Mouse (Mus musculus): ENCODE data around the gene Snrpb. TPM values are rescaled to one million over a fixed set of nuclear protein-coding genes. Genes with fewer than 3 reads are reported as not detected.

Snrpb gene
- polyA plus RNA-seq, 1 experiment = 255 TPM

DNA sequence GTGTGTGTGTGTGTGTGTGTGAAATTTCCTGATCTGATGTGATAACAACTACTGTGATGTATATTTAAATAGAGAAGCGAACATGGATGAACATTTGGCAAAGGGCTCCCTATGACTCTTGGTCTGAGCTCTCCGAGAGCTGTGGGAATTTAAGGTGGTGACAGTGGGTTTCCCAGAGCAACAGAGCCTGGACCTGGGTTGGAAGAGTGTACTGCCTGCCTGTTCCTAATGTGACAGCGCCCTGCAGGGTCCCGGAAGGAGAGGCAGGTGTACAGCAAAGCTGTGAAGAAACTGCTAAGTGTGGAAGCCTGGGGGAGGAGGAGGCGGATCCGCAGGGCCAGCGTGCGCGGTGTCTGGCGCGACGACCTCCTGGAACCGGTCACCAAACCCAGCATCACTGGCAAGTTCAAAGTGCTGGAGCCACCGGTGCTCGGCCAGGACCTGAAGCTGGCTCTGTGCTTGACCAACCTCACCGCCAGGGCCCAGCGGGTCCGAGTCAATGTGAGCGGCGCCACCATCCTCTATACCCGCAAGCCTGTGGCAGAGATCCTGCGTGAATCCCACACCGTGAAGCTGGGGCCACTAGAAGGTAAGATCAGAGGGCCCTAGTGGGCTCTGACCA, 34.4 kb downstream of the Snrpb start:
- Histone ChIP-seq H3K27me3 (ENCODE audit: control insufficient read depth, insufficient read depth, low read length) (no peaks in the 10 kb centered on the region), H3K4me1 (ENCODE audit: control insufficient read depth, insufficient read depth, insufficient read length) (no peaks in the 10 kb centered on the region), H3K27ac (ENCODE audit: insufficient read depth, low read length) (no peak overlapping the region), H3K4me3 (ENCODE audit: extremely low read depth, insufficient read depth, insufficient read length) (no peak overlapping the region), H3K36me3 (ENCODE audit: control insufficient read depth, insufficient read depth, low read length) (no peaks in the 10 kb centered on the region)
- DNase-seq (ENCODE audit: low read depth in 1 of 2, low spot score in 2 of 2) = no peak
- TF ChIP-seq CTCF (IDR thresholded peaks at IDR 0.05; ENCODE audit: extremely low read depth, insufficient read depth, insufficient read length, insufficient replicate concordance) (no peak), POLR2A (IDR thresholded peaks at IDR 0.05; ENCODE audit: low read depth, low read length) (no peak)
- 92% methylated on average over 23 of the region's 23 CpGs for WGBS

DNA sequence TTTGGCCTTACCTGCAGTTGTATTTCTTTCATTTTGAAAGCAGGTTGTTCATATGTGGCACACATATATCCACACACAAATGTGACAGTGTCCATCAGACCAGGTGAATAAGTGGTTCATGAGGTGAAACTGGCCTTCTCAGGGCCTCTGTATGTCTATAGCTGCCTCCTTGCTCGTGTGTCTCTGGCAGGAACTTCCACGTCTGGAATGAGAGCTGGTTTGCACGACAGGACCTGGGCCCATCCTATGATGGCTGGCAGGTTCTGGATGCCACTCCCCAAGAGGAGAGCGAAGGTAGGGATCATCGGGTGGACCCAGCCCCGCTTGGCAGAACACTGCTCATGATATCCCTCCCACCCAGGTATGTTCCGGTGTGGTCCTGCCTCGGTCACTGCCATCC, 36.2 kb downstream of the Snrpb start:
- no peaks in the 10 kb centered on the region for H3K27me3 ChIP-seq (ENCODE audit: control insufficient read depth, insufficient read depth, low read length)
- no peak overlapping the region for H3K4me3 ChIP-seq (ENCODE audit: extremely low read depth, insufficient read depth, insufficient read length)
- H3K4me1 ChIP-seq (ENCODE audit: control insufficient read depth, insufficient read depth, insufficient read length) = no peaks in the 10 kb centered on the region
- WGBS = 90% methylated on average over 8 of the region's 8 CpGs
- no peak for TF ChIP-seq CTCF (IDR thresholded peaks at IDR 0.05; ENCODE audit: extremely low read depth, insufficient read depth, insufficient read length, insufficient replicate concordance)
- no peak for TF ChIP-seq POLR2A (IDR thresholded peaks at IDR 0.05; ENCODE audit: low read depth, low read length)
- H3K36me3 ChIP-seq (ENCODE audit: control insufficient read depth, insufficient read depth, low read length) = no peaks in the 10 kb centered on the region
- no peak overlapping the region for H3K27ac ChIP-seq (ENCODE audit: insufficient read depth, low read length)
- DNase-seq (ENCODE audit: low read depth in 1 of 2, low spot score in 2 of 2) = no peak

DNA sequence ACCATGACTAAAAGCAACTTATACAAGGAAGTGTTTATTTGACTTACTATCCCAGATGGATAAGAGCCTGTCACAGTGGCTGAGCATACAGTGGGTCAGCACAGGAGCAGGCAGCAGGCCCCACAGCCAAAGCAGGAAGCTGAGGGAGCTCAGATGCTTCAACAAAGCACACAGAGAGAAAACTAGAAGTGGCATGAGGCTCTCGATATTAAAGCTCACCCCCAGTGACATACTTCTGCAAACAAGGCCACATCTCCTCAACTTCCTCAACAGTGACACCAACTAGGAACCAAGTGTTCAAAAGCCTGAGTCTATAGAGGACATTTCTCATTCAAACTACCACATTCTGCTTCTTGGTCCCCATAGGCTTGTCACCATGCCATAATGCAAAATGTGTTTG, 49.5 kb downstream of the Snrpb start:
- H3K36me3 ChIP-seq (ENCODE audit: control insufficient read depth, insufficient read depth, low read length) = no peaks in the 10 kb centered on the region
- H3K4me3 ChIP-seq (ENCODE audit: extremely low read depth, insufficient read depth, insufficient read length) = no peak overlapping the region
- no peak for DNase-seq (ENCODE audit: low read depth in 1 of 2, low spot score in 2 of 2)
- no peak overlapping the region for H3K27ac ChIP-seq (ENCODE audit: insufficient read depth, low read length)
- H3K27me3 ChIP-seq (ENCODE audit: control insufficient read depth, insufficient read depth, low read length) = 0 out of 2 replicates have a peak, but pooled peaks cover 1% of the 10 kb centered on the region
- no peaks in the 10 kb centered on the region; the same call in 1 of the 2 replicates for H3K4me1 ChIP-seq (ENCODE audit: control insufficient read depth, insufficient read depth, insufficient read length)
- WGBS = 0% methylated on average over 1 of the region's 1 CpGs
- TF ChIP-seq POLR2A (IDR thresholded peaks at IDR 0.05; ENCODE audit: low read depth, low read length) = no peak
- no peak for TF ChIP-seq CTCF (IDR thresholded peaks at IDR 0.05; ENCODE audit: extremely low read depth, insufficient read depth, insufficient read length, insufficient replicate concordance)

DNA sequence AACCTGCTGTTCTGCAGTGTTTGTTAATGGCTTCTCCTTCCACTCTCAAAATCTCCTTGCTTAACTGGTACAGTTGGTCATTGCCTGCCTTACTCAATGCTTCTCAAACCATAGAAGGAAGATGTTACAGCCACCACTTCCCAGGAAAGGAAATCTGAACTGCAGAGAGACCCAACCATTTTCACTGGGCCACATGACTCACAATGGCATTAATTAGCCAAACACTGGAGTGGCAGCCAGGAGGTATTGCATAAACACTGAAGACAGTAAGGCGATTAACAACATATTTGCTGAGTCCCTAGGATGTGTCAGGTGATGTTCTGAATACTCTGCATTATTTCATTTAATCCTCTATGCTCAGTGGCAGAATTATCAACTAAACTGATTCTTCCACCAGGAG, 53.1 kb downstream of the Snrpb start:
- Histone ChIP-seq H3K4me3 (ENCODE audit: extremely low read depth, insufficient read depth, insufficient read length) (no peak overlapping the region), H3K27me3 (ENCODE audit: control insufficient read depth, insufficient read depth, low read length) (no peaks in the 10 kb centered on the region), H3K27ac (ENCODE audit: insufficient read depth, low read length) (no peak overlapping the region), H3K4me1 (ENCODE audit: control insufficient read depth, insufficient read depth, insufficient read length) (no peaks in the 10 kb centered on the region; the same call in 1 of the 2 replicates), H3K36me3 (ENCODE audit: control insufficient read depth, insufficient read depth, low read length) (no peaks in the 10 kb centered on the region)
- 76% methylated on average over 1 of the region's 1 CpGs for WGBS
- no peak for TF ChIP-seq POLR2A (IDR thresholded peaks at IDR 0.05; ENCODE audit: low read depth, low read length)
- TF ChIP-seq CTCF (IDR thresholded peaks at IDR 0.05; ENCODE audit: extremely low read depth, insufficient read depth, insufficient read length, insufficient replicate concordance) = no peak
- no peak for DNase-seq (ENCODE audit: low read depth in 1 of 2, low spot score in 2 of 2)

DNA sequence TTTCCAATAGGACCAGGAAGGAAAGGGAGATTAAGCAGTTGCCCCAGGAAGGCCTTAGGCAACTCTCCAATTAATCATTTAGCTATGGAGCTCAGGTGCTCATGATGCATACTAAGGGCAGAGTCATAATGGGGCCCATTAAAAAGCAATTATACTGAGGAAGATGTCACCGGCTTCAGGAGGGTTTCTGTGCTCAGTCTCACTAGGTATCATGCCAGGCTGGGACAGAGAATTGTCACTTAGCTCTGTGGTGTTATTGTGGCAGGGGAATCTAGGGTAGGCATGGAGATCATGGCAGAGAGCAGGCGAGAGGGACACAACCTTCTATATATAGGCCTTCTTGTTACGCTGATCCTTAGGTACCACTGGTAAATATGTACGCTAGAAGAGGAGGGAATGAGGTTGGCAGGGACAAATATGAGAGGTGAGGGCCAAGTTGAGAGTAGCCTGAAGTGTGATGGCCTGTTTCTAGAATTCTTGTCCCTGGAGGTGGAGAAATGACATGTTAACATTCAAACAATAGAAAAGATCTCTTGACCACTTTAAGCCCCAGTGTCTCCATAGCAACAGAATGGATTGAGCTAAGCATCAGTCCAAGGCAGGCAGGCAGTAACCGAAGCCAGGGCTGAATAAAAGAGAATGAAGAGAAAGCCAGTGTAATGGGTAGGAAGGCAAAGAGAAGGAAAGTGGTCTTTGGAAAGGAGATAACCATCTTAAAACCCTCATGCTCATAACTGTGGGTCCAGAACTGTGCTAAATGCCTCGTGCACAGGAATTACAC, 53.7 kb downstream of the Snrpb start:
- Histone ChIP-seq H3K27ac (ENCODE audit: insufficient read depth, low read length) (no peak overlapping the region), H3K4me1 (ENCODE audit: control insufficient read depth, insufficient read depth, insufficient read length) (no peaks in the 10 kb centered on the region; the same call in 1 of the 2 replicates), H3K4me3 (ENCODE audit: extremely low read depth, insufficient read depth, insufficient read length) (no peak overlapping the region), H3K27me3 (ENCODE audit: control insufficient read depth, insufficient read depth, low read length) (no peaks in the 10 kb centered on the region), H3K36me3 (ENCODE audit: control insufficient read depth, insufficient read depth, low read length) (no peaks in the 10 kb centered on the region)
- TF ChIP-seq CTCF (IDR thresholded peaks at IDR 0.05; ENCODE audit: extremely low read depth, insufficient read depth, insufficient read length, insufficient replicate concordance) = no peak
- TF ChIP-seq POLR2A (IDR thresholded peaks at IDR 0.05; ENCODE audit: low read depth, low read length) = no peak
- DNase-seq (ENCODE audit: low read depth in 1 of 2, low spot score in 2 of 2) = no peak
- 86% methylated on average over 6 of the region's 6 CpGs for WGBS

Other genes with a start within 250 kb of the Snrpb start
- 0.13 and 0.15 TPM in 2 replicates for gene Tgm3, start 167.1 kb downstream of the Snrpb start, polyA plus RNA-seq (2012; rRNA removed)
- not detected in 2 replicates for gene Tgm6, start 67.0 kb downstream of the Snrpb start, polyA plus RNA-seq (2012; rRNA removed)
- not detected in 2 replicates for gene Tmc2, start 15.8 kb upstream of the Snrpb start, polyA plus RNA-seq (2012; rRNA removed)
- 66.3 and 80.1 TPM in 2 replicates for gene Nop56, start 95.0 kb upstream of the Snrpb start, polyA plus RNA-seq (2012; rRNA removed)
- 76.2 and 97.0 TPM in 2 replicates for gene Idh3b, start 105.1 kb upstream of the Snrpb start, polyA plus RNA-seq (2012; rRNA removed)
- gene Ebf4, start 115.8 kb upstream of the Snrpb start, polyA plus RNA-seq (2012; rRNA removed) = 1.5 and 1.7 TPM in 2 replicates
- 15.6 and 29.7 TPM in 2 replicates for gene Cpxm1, start 218.2 kb upstream of the Snrpb start, polyA plus RNA-seq (2012; rRNA removed)
- not detected in 2 replicates for gene Gm28372, start 225.8 kb upstream of the Snrpb start, polyA plus RNA-seq (2012; rRNA removed)
- gene 1700020A23Rik, start 225.9 kb upstream of the Snrpb start, polyA plus RNA-seq (2012; rRNA removed) = not detected in 2 replicates
- not detected in 2 replicates for gene Tmem239, start 227.1 kb upstream of the Snrpb start, polyA plus RNA-seq (2012; rRNA removed)
- 84.8 and 97.5 TPM in 2 replicates for gene Vps16, start 244.9 kb upstream of the Snrpb start, polyA plus RNA-seq (2012; rRNA removed)
- 33.2 and 35.3 TPM in 2 replicates for gene Pced1a, start 245.3 kb upstream of the Snrpb start, polyA plus RNA-seq (2012; rRNA removed)

Measured in spleen, adult 2 months (tissue).